Mouse (Mus musculus) skeletal muscle tissue, adult 2 months (tissue): Measurements from ENCODE around the gene Kl.

Experiments used
- DNase-seq: peaks from one replicate; pipeline ENCODE4 v3.0.0-alpha.2; 2012; ENCODE audit warnings: low read depth, low spot score

Kl gene

DNA sequence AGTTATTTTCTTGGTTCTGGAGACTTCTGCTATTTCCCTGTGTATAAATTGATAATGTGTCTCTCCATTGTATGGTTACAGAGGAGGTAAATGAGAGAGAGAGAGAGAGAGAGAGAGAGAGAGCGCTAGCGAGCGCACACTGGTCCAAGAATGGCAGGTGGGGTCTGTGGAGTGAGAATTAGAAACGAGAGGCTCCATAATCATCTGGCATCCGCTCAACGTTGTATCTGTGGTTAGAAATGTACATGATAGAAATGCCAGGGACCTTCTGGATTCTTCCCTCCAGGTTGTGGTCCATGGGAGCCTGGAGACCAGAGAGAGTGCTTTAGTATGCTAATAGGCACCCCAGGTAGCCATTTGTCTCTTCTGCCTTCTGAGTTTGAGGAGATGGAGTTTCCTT, 76.5 kb downstream of the Kl start:
- DNase-seq = no peak

DNA sequence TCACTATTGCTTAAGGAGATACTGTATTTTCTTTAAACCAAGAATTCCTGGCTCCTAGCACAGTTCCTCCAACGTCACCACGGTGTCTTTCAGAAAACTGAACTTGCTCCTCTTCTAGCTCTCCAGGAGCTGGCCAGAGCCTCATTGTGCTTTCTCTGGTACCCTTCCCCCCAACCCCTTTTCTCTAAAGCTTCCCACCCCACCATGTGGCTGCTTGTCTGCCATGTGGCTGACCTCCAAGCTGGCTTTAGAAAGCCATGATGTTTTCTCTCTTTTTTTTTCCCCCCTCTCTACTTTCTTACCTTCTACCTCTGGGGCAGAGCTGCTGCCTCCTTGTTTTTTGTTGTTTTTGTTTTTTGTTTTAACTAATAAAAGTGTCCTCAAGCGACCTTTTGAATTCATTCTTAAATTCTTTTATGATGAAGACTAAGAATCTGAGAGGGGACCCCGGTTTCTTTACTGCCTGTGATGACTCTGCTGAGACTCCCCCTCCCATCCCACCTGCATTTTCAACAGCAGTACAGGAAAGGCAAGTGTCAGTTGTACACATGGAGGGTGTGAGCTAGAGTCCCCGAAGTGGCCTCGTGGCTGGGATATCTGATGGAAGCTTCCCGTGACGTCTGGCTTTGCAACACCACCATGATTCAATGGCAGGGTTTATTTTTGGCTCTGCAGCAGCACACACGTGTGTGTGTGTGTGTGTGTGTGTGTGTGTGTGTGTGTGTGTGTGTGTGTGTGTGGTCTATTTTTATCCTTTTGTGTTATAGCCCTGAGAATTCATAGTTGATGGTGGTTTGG, 82.5 kb downstream of the Kl start:
- no peak for DNase-seq

DNA sequence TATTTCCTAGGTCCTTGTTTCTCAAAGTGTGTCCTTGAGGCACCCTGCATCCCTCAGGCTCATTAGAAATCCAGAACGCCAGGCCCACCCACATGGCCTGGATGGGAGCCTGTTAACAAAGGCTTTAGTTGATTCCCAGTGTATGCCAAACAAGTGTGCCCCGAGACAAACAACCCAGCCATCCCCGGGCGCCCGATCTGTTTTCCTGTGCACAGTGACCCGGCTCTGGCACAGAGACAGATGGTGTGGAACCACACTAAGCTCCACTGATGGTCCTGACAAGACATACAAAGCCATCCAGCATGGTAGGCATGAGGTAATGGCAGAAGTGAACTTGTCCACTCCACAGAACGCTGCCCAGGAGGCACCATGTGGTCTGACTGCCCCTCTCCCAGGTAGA, 85.5 kb downstream of the Kl start:
- DNase-seq = no peak

DNA sequence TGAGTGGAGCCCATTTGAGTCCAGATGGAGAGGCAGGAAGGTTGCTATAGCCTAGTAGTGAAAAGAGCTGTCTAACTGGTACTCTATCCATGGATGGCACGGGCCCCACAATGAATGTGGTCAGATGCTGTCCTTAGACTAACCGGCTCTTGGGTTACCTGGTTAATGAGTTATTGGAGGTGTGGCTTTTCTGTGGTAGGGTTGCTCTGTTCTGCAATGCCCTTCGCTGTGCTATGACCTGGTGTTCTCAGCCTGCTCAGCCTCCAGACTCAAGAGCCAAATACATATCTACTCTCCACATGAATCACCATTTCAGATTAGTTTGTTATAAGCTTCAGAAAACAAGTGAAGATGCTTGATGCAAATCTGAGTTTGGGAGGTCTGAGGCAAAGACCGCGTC, 90.5 kb downstream of the Kl start:
- no peak for DNase-seq
